Mouse (Mus musculus) sigmoid colon, adult 10 weeks (tissue): ENCODE measurements around the gene Gng13. TPM values are rescaled to one million over a fixed set of nuclear protein-coding genes. Genes with fewer than 3 reads are reported as not detected.

Source experiments
- polyA plus RNA-seq: library from polyadenylated mRNA; stranded (reverse); fragments of 350-450 nt; fragmentation: Illumina TruSeq; extraction: RNeasy Lipid Tissue Mini Kit (QIAGEN cat#74804); gene quantifications from one replicate; pipeline ENCODE4 v1.2.3, GENCODE M21; 2014; ENCODE audit warnings: low read depth, low replicate concordance

Gene Gng13
- polyA plus RNA-seq: not detected

GRCm38 (mm10) chr17:25716711-25717637 is at the start of gene Gng13:
Gng13 (plus strand) TSS chr17:25717171.

DNA sequence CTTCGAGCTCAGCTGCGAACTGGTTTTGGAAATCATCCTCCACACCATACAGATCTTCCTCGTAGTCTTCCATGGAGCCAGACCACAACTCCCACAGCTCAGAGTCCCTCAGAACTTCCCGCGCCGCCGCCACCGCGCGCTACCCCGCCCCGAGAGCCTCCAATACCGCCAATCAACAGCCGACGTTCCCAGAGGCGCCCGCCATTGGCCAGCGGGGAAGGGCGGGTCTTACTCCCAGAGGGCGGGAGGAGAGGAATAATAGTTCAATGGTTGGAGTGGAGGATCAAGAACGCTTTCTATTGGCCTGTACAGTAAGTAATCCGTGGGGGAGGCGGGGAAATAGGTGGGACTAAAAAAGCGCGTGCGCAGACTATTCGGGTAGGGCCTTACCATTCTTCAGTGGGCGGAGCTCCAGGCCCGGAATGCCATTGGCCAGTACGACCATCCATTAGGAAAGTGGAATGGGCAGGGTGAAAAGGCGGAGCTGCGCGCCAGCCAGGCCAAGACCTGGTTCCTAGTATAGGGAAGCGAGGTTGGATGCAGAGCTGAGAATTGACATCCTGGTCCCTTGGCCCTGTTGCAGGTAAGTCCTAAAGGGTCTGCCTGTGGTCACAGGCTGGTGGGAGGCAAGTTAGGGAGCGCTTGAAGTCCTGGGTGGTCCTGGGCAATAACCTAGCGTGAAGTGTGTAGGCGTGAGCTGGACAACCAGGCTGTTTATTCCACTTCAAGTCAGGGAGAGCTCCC is 10.5 kb downstream of the Gng13 start, which contains the start of the genes Chtf18 and Rpusd1:
Gene Chtf18 (minus strand): TSS at position 155 of the 744 bp plus-strand sequence.
Gene Rpusd1 (plus strand): TSS at position 406 of the 744 bp plus-strand sequence.

DNA sequence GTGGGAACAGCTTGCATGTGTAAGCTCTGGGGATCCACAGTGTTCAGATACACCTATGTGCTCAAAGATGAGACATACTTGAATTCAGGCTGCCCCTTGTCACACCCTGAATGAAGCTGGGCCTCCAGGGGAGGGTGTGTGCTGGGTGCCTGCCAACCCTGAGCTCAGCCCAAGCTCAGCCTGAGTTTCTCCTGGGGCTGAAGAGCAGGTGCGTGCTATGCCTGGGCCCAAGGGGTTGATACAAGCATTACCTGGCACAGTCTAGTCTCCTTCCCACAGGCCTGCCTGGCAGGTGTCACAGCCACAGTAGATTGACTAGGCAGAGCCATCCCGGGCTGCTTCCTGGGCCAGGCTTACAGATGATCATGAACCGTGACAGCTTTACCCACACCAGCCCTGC is 18.8 kb downstream of the Gng13 start, which contains the start of gene Mslnl:
Gene Mslnl (plus strand): TSS at position 298 of the 400 bp plus-strand sequence.

DNA sequence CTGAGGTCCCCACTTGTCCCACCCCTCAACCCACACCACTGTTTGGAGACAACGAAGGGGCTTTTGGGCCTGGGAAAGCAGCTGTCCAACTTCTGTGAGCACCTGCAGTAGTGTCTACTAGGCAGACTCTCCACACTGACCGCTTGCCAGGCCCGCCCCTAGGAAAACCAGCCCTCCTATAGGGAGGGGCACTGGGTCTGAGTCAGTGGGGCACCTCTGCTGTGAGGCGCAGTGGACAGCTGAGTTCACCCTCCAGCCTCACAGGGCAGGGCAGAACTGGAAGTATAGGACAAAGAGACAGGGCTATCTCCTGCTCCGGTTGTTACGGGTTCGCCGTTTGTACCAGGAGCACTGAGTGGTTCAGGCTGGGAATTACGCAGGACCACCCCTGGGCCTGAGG is 37.3 kb downstream of the Gng13 start, which contains the start of gene Msln:
Gene Msln (minus strand): TSS at position 138 of the 400 bp plus-strand sequence.

Other genes with a start within 250 kb of the Gng13 start
- gene Sstr5, start 219.9 kb upstream of the Gng13 start, polyA plus RNA-seq: 0.19 TPM
- gene Sox8, start 146.5 kb upstream of the Gng13 start, polyA plus RNA-seq: 0.22 TPM
- gene Lmf1, start 138.1 kb upstream of the Gng13 start, polyA plus RNA-seq: 0.32 TPM
- not detected for gene Chtf18, start 10.2 kb downstream of the Gng13 start, polyA plus RNA-seq
- gene Rpusd1, start 10.5 kb downstream of the Gng13 start, polyA plus RNA-seq: not detected
- gene Mslnl, start 18.9 kb downstream of the Gng13 start, polyA plus RNA-seq: not detected
- 0.41 TPM for gene Msln, start 37.2 kb downstream of the Gng13 start, polyA plus RNA-seq
- 1.5 TPM for gene Narfl, start 56.6 kb downstream of the Gng13 start, polyA plus RNA-seq
- not detected for gene Haghl, start 68.5 kb downstream of the Gng13 start, polyA plus RNA-seq
- not detected for gene Ccdc78, start 69.4 kb downstream of the Gng13 start, polyA plus RNA-seq
- gene Fam173a, start 75.7 kb downstream of the Gng13 start, polyA plus RNA-seq: 0.38 TPM
- gene AC134908.4, start 78.5 kb downstream of the Gng13 start, polyA plus RNA-seq: not detected
- not detected for gene Metrn, start 80.0 kb downstream of the Gng13 start, polyA plus RNA-seq
- gene Fbxl16, start 91.9 kb downstream of the Gng13 start, polyA plus RNA-seq: 1.4 TPM
- 0.76 TPM for gene Wdr24, start 106.5 kb downstream of the Gng13 start, polyA plus RNA-seq
- gene Jmjd8, start 111.7 kb downstream of the Gng13 start, polyA plus RNA-seq: 3.4 TPM
- gene Stub1, start 116.2 kb downstream of the Gng13 start, polyA plus RNA-seq: 7.7 TPM
- not detected for gene Rhbdl1, start 120.1 kb downstream of the Gng13 start, polyA plus RNA-seq
- gene Gm20683, start 124.6 kb downstream of the Gng13 start, polyA plus RNA-seq: not detected
- gene Rhot2, start 127.7 kb downstream of the Gng13 start, polyA plus RNA-seq: 18.0 TPM
- 1.8 TPM for gene Wdr90, start 144.3 kb downstream of the Gng13 start, polyA plus RNA-seq
- gene Mcrip2, start 151.6 kb downstream of the Gng13 start, polyA plus RNA-seq: not detected
- gene Mettl26, start 157.9 kb downstream of the Gng13 start, polyA plus RNA-seq: 15.8 TPM
- not detected for gene Wfikkn1, start 163.7 kb downstream of the Gng13 start, polyA plus RNA-seq
- 1.5 TPM for gene Rab40c, start 202.6 kb downstream of the Gng13 start, polyA plus RNA-seq
- 26.7 TPM for gene Pigq, start 227.8 kb downstream of the Gng13 start, polyA plus RNA-seq
- gene Nhlrc4, start 227.8 kb downstream of the Gng13 start, polyA plus RNA-seq: not detected
- not detected for gene A930017K11Rik, start 235.4 kb downstream of the Gng13 start, polyA plus RNA-seq